Mouse (Mus musculus): ENCODE results near the gene Barx1. TPM values are rescaled to one million over a fixed set of nuclear protein-coding genes. Genes with fewer than 3 reads are reported as not detected.

The Barx1 gene
- not detected for total RNA-seq (2021)

- no peak for DNase-seq (ENCODE audit: extremely low spot score in 1 of 2, low spot score in 2 of 2)
- intact Hi-C loops (cut with DNase I) = no loop called here
Measured at GRCm38 (mm10) chr13:48662431-48663143, at the start of gene Barx1. Gene Barx1 (plus strand): TSS chr13:48662998.

GRCm38 (mm10) chr13:48614525-48614924, 48.3 kb upstream of the Barx1 start:
- intact Hi-C loops (cut with DNase I) = no loop called here
- DNase-seq (ENCODE audit: extremely low spot score in 1 of 2, low spot score in 2 of 2) = no peak

- intact Hi-C loops (cut with DNase I) = no loop called here
- DNase-seq (ENCODE audit: extremely low spot score in 1 of 2, low spot score in 2 of 2) = no peak
Measured at GRCm38 (mm10) chr13:48617774-48618173, 45.0 kb upstream of the Barx1 start.

GRCm38 (mm10) chr13:48618890-48619289, 43.9 kb upstream of the Barx1 start:
- intact Hi-C loops (cut with DNase I) = no loop called here
- DNase-seq (ENCODE audit: extremely low spot score in 1 of 2, low spot score in 2 of 2) = no peak

- intact Hi-C loops (cut with DNase I) = loop anchor here (5.0 kb wide), 2 partner anchors 48 to 98 kb away; no protein-coding TSS in a partner anchor
- peak in 1 of 2 experiments; percentile 29 for DNase-seq (ENCODE audit: extremely low spot score in 1 of 2, low spot score in 2 of 2)
Measured at GRCm38 (mm10) chr13:48624968-48625398, 37.8 kb upstream of the Barx1 start.

- DNase-seq (ENCODE audit: extremely low spot score in 1 of 2, low spot score in 2 of 2) = peak; percentile 98 to 99
- intact Hi-C loops (cut with DNase I) = loop anchor here (5.0 kb wide), 1 partner anchor 48 kb away; no protein-coding TSS in a partner anchor
Measured at GRCm38 (mm10) chr13:48625433-48626184, 37.2 kb upstream of the Barx1 start, which contains the start of gene Ptpdc1. Gene Ptpdc1 (minus strand): TSS chr13:48625664.

GRCm38 (mm10) chr13:48631691-48632090, 31.1 kb upstream of the Barx1 start:
- DNase-seq (ENCODE audit: extremely low spot score in 1 of 2, low spot score in 2 of 2) = no peak
- intact Hi-C loops (cut with DNase I) = no loop called here

GRCm38 (mm10) chr13:48637706-48638105, 25.1 kb upstream of the Barx1 start:
- intact Hi-C loops (cut with DNase I) = loop anchor here (2.0 kb wide), 1 partner anchor 109 kb away; no protein-coding TSS in a partner anchor

GRCm38 (mm10) chr13:48639570-48639969, 23.2 kb upstream of the Barx1 start:
- intact Hi-C loops (cut with DNase I) = loop anchor here (2.0 kb wide), 1 partner anchor 111 kb away; no protein-coding TSS in a partner anchor
- DNase-seq (ENCODE audit: extremely low spot score in 1 of 2, low spot score in 2 of 2) = peak; percentile 51 to 69

More at GRCm38 (mm10) chr13:48637706-48638105, 25.1 kb upstream of the Barx1 start:
- no peak for DNase-seq (ENCODE audit: extremely low spot score in 1 of 2, low spot score in 2 of 2)

GRCm38 (mm10) chr13:48643072-48643471, 19.7 kb upstream of the Barx1 start:
- no peak for DNase-seq (ENCODE audit: extremely low spot score in 1 of 2, low spot score in 2 of 2)
- intact Hi-C loops (cut with DNase I) = no loop called here

GRCm38 (mm10) chr13:48643991-48644390, 18.8 kb upstream of the Barx1 start:
- DNase-seq (ENCODE audit: extremely low spot score in 1 of 2, low spot score in 2 of 2) = no peak
- intact Hi-C loops (cut with DNase I) = no loop called here

- intact Hi-C loops (cut with DNase I) = no loop called here
- DNase-seq (ENCODE audit: extremely low spot score in 1 of 2, low spot score in 2 of 2) = no peak
Measured at GRCm38 (mm10) chr13:48646696-48647095, 16.1 kb upstream of the Barx1 start.

- intact Hi-C loops (cut with DNase I) = loop anchor here (10.0 kb wide), 2 partner anchors 354 to 524 kb away; no protein-coding TSS in a partner anchor
- no peak for DNase-seq (ENCODE audit: extremely low spot score in 1 of 2, low spot score in 2 of 2)
Measured at GRCm38 (mm10) chr13:48650615-48651014, 12.2 kb upstream of the Barx1 start.

GRCm38 (mm10) chr13:48651132-48652065, 11.4 kb upstream of the Barx1 start:
- no peak for DNase-seq (ENCODE audit: extremely low spot score in 1 of 2, low spot score in 2 of 2)
- intact Hi-C loops (cut with DNase I) = loop anchor here (10.0 kb wide), 2 partner anchors 353 to 523 kb away; no protein-coding TSS in a partner anchor

GRCm38 (mm10) chr13:48653788-48654770, 8.7 kb upstream of the Barx1 start:
- peak; percentile 46 to 72 for DNase-seq (ENCODE audit: extremely low spot score in 1 of 2, low spot score in 2 of 2)
- intact Hi-C loops (cut with DNase I) = loop anchor here (2.0 to 10.0 kb wide), 3 partner anchors 147 to 521 kb away; no protein-coding TSS in a partner anchor

GRCm38 (mm10) chr13:48655637-48656036, 7.2 kb upstream of the Barx1 start:
- peak; percentile 60 to 63 for DNase-seq (ENCODE audit: extremely low spot score in 1 of 2, low spot score in 2 of 2)
- intact Hi-C loops (cut with DNase I) = loop anchor here (2.0 to 10.0 kb wide), 3 partner anchors 145 to 519 kb away; no protein-coding TSS in a partner anchor

GRCm38 (mm10) chr13:48657791-48658190, 5.0 kb upstream of the Barx1 start:
- no peak for DNase-seq (ENCODE audit: extremely low spot score in 1 of 2, low spot score in 2 of 2)
- intact Hi-C loops (cut with DNase I) = loop anchor here (10.0 kb wide), 2 partner anchors 347 to 517 kb away; no protein-coding TSS in a partner anchor
